19 mouse cellular contexts compared by ENCODE assay signal in genomic region chr10:95399689-95400354, GRCm38 (mm10). TPM values are rescaled to one million over a fixed set of nuclear protein-coding genes. Genes with fewer than 3 reads are reported as not detected.
DNase-seq lines count a peak whose midpoint lies in the region; ATAC-seq and TF ChIP-seq lines count a peak whose summit lies in the region.
"Had no signal": no experiment of that assay in that cellular context is flagged by ENCODE, and none has a peak within 500 bp of the region (broad histone marks: within the 10 kb centered on the region; RNA-seq: fewer than 3 reads in every experiment).

No protein-coding gene starts in this region.

- no peaks in the 10 kb centered on the region for H3K36me3 ChIP-seq in heart, embryonic 11.5 days (ENCODE audit: control insufficient read depth, insufficient read depth, low read length)
- 0 out of 2 replicates have a peak, but pooled peaks cover 12% of the 10 kb centered on the region for H3K36me3 ChIP-seq in lung, embryonic 14.5 days (ENCODE audit: insufficient read depth)
- H3K36me3 ChIP-seq: heart, embryonic 15.5 days; intestine, embryonic 15.5 days; limb, embryonic 12.5 days; midbrain, embryonic 15.5 days had no signal

- no peaks in the 10 kb centered on the region; the same call in 1 of the 2 replicates for H3K4me1 ChIP-seq in heart, embryonic 11.5 days (ENCODE audit: control insufficient read depth, insufficient read depth, low read length)
- peaks cover 11% of the 10 kb centered on the region; the same call in 1 of the 2 replicates for H3K4me1 ChIP-seq in lung, embryonic 14.5 days (ENCODE audit: insufficient read depth)

- DNase-seq in heart, adult 9 months (ENCODE audit: low spot score in 2 of 2) = peak; percentile 38 to 51
- DNase-seq in lung, embryonic 14.5 days = peak; percentile 80
- no peak for DNase-seq in lung, postnatal 25 days (ENCODE audit: low spot score)
- DNase-seq in heart, postnatal 4 days = peak; percentile 35
- DNase-seq in lung, postnatal 36 days = peak; percentile 62
- no peak for DNase-seq in retina, embryonic 14.5 days (ENCODE audit: low spot score)
- DNase-seq: adrenal gland, adult 2 months; cerebellum, adult 18-20 months; thymus, postnatal 4 days had no signal

- no peaks in the 10 kb centered on the region for H3K9me3 ChIP-seq in heart, embryonic 11.5 days (replicated peaks; ENCODE audit: control insufficient read depth, low read length)
- H3K9me3 ChIP-seq in lung, embryonic 14.5 days (ENCODE audit: low read depth, low read length) = no peaks in the 10 kb centered on the region
- H3K9me3 ChIP-seq: forebrain, embryonic 13.5 days; G1E; heart, embryonic 15.5 days; intestine, embryonic 15.5 days; limb, embryonic 12.5 days; midbrain, embryonic 15.5 days had no signal

- H3K4me2 ChIP-seq in heart, embryonic 11.5 days = no peak overlapping the region
- H3K4me2 ChIP-seq in lung, embryonic 14.5 days = peak overlapping the region; percentile 70

- H3K9ac ChIP-seq in heart, embryonic 11.5 days (ENCODE audit: low read depth, low read length) = no peak overlapping the region
- no peak overlapping the region for H3K9ac ChIP-seq in lung, embryonic 14.5 days
- H3K9ac ChIP-seq: forebrain, embryonic 13.5 days; heart, embryonic 15.5 days; intestine, embryonic 15.5 days; limb, embryonic 12.5 days; midbrain, embryonic 15.5 days had no signal

- H3K27me3 ChIP-seq in heart, embryonic 11.5 days (ENCODE audit: control insufficient read depth, insufficient read depth, low read length) = peaks cover 4% of the 10 kb centered on the region; the same call in 1 of the 2 replicates
- H3K27me3 ChIP-seq in lung, embryonic 14.5 days (ENCODE audit: insufficient read depth, low read length) = no peaks in the 10 kb centered on the region
- H3K27me3 ChIP-seq: heart, embryonic 15.5 days; intestine, embryonic 15.5 days; midbrain, embryonic 15.5 days had no signal

- TF ChIP-seq CTCF in lung, embryonic 14.5 days (IDR thresholded peaks at IDR 0.05; ENCODE audit: low read depth) = no peak

- no peak for ATAC-seq in heart, embryonic 11.5 days (replicated peaks; ENCODE audit: insufficient number of reproducible peaks, low FRiP score, low TSS enrichment)
- peak; percentile 68 for ATAC-seq in lung, embryonic 14.5 days (ENCODE audit: insufficient read depth)
- no peak for ATAC-seq in inflammation-experienced regulatory T-cells, adult 6 months
- ATAC-seq: forebrain, embryonic 13.5 days; intestine, embryonic 15.5 days; midbrain, embryonic 15.5 days had no signal

- 39% methylated on average over 13 of the region's 13 CpGs for WGBS in heart, embryonic 11.5 days (ENCODE audit: insufficient replicate concordance)
- 17% methylated on average over 13 of the region's 13 CpGs for WGBS in lung, embryonic 14.5 days

- H3K27ac ChIP-seq in heart, embryonic 11.5 days (ENCODE audit: low read depth, low read length) = no peak overlapping the region
- H3K27ac ChIP-seq in lung, embryonic 14.5 days (ENCODE audit: low read depth) = peak overlapping the region; percentile 48
- H3K27ac ChIP-seq: forebrain, embryonic 13.5 days; heart, embryonic 15.5 days; intestine, embryonic 15.5 days; layer of hippocampus, adult 2 months; left cerebral cortex, adult 2 months; limb, embryonic 12.5 days; midbrain, embryonic 15.5 days had no signal

- H3K4me3 ChIP-seq in heart, embryonic 11.5 days (ENCODE audit: low read depth, low read length) = no peak overlapping the region
- H3K4me3 ChIP-seq in lung, embryonic 14.5 days (ENCODE audit: low read depth, low read length) = no peak overlapping the region
- H3K4me3 ChIP-seq: forebrain, embryonic 13.5 days; heart, embryonic 15.5 days; intestine, embryonic 15.5 days; layer of hippocampus, adult 2 months; left cerebral cortex, adult 2 months; limb, embryonic 12.5 days; midbrain, embryonic 15.5 days had no signal

RNA-seq across cellular contexts. Expression of gene Socs2, which starts 17.2 kb away (rescaled TPM):
- 38.5 and 45.0 TPM in 2 replicates for polyA plus RNA-seq in heart, embryonic 11.5 days (2014; fragmentation: Nextera tagmentation; extraction: Ambion mirVana)
- 124 and 129 TPM in 2 replicates for polyA plus RNA-seq in lung, embryonic 14.5 days (2014; fragmentation: Nextera tagmentation; extraction: Ambion mirVana)
- 100 to 1,000 TPM; 114 to 125 TPM for total RNA-seq in heart, postnatal 4 days (2021)
- 10 to 100 TPM; 27.9 to 49.8 (median 37.4) TPM for polyA plus RNA-seq in inflammation-experienced regulatory T-cells, adult 6 months (2017; shearing (Covaris generic))

Comparison
In these comparisons a context has a peak if more than half of its experiments do, and no peak if none do; other contexts are left out.
1. DNase-seq: peak in heart, adult 9 months (2 of 2), lung, embryonic 14.5 days (single experiment), heart, postnatal 4 days (single experiment) and lung, postnatal 36 days (single experiment); none in lung, postnatal 25 days (single experiment) and retina, embryonic 14.5 days (single experiment).